Mouse (Mus musculus): ENCODE measurements at regions not wholly inside any gene's neighbourhood (a gene's known extent, or its start where the extent isn't known, plus 50 kb on each side); places are given as distances from the start of the nearest gene placed in this dataset.

DNA sequence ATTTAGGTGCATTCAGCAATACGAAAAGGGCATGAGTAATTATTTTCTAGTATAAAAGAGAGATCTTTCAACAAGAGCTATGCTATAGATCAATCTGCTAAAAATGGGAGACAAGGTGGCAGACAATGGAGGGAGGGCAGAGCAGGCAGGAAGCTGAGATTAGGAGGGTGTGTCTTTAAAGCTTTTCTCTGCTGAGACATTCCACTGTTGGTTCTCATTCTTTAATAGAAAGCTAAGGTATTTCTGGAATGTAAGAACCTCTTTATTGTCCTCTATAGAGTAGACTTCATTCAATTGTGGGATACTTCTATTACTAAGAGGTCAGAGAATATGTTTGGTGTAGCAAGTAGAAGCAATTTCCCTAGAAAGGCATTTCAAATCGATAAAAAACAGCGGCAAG lies 581.6 kb upstream of the Gm38303 start:
- no peak overlapping the region for H3K4me2 ChIP-seq (ENCODE audit: low read depth, low read length)
- no peaks in the 10 kb centered on the region for H3K4me1 ChIP-seq (ENCODE audit: insufficient read depth, low read length)
- ATAC-seq (no peak), DNase-seq (ENCODE audit: low spot score) (no peak)
- WGBS: 59% methylated on average over 3 of the region's 3 CpGs
- no peak overlapping the region for H3K27ac ChIP-seq
- H3K9ac ChIP-seq (replicated peaks; ENCODE audit: low read length): no peak overlapping the region
- H3K36me3 ChIP-seq (ENCODE audit: insufficient read depth, low read length): no peaks in the 10 kb centered on the region
- no peaks in the 10 kb centered on the region for H3K9me3 ChIP-seq (ENCODE audit: low read length)
- H3K4me3 ChIP-seq (ENCODE audit: low read length): no peak overlapping the region
- TF ChIP-seq CTCF (IDR thresholded peaks at IDR 0.05; ENCODE audit: low read depth): no peak
- no peaks in the 10 kb centered on the region for H3K27me3 ChIP-seq (ENCODE audit: insufficient read depth, low read length)

DNA sequence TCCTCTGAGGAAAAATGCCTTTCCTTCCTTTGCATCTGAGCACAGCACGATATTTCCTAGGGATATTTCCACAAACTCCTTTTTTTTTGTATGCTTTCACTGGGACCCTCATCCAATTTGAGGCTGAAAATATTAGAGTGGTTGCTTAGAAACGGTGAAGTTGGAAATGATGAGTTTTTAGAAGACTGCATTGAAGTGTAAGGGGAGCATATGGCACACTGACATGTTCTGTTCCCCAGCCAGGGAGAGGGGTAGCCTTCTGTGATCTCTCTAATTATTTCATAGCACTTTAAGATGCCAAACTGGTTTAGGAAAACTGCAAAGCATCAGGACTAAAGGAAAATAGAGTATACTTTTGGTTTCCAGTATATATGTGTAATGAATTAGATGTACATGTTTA lies 556.5 kb upstream of the Gm38303 start:
- no peak overlapping the region for H3K27ac ChIP-seq

More for the DNA sequence above, 556.5 kb upstream of the Gm38303 start:
- no peak overlapping the region for H3K4me3 ChIP-seq (ENCODE audit: low read length)
- peak; percentile 86 for ATAC-seq
- no peaks in the 10 kb centered on the region for H3K4me1 ChIP-seq (ENCODE audit: insufficient read depth, low read length)
- 23% methylated on average over 2 of the region's 2 CpGs for WGBS
- H3K4me2 ChIP-seq (ENCODE audit: low read depth, low read length): no peak overlapping the region
- H3K36me3 ChIP-seq (ENCODE audit: insufficient read depth, low read length): no peaks in the 10 kb centered on the region
- H3K27me3 ChIP-seq (ENCODE audit: insufficient read depth, low read length): no peaks in the 10 kb centered on the region
- no peak for TF ChIP-seq CTCF (IDR thresholded peaks at IDR 0.05; ENCODE audit: low read depth)
- no peak overlapping the region for H3K9ac ChIP-seq (replicated peaks; ENCODE audit: low read length)
- DNase-seq (ENCODE audit: low spot score): peak; percentile 64
- no peaks in the 10 kb centered on the region for H3K9me3 ChIP-seq (ENCODE audit: low read length)
